Mouse (Mus musculus) splenic B cell, adult 2 months (primary cell): ENCODE results near the gene Olfr906.

Experiments used
- DNase-seq: peaks from one replicate; pipeline ENCODE4 v3.0.0-alpha.2; 2011; ENCODE audit warnings: low read depth, low spot score
- H3K27me3 ChIP-seq: 2 replicates; pipeline ENCODE4 v1.6.1; 2012; ENCODE audit warnings: mild to moderate bottlenecking, low read length, moderate library complexity, mixed read lengths; ENCODE audit not compliant: control insufficient read depth, poor library complexity, insufficient read depth, severe bottlenecking
- H3K36me3 ChIP-seq: 2 replicates; pipeline ENCODE4 v1.6.1; 2012; ENCODE audit warnings: mild to moderate bottlenecking, low read length, moderate library complexity, mixed read lengths; ENCODE audit not compliant: control insufficient read depth, poor library complexity, insufficient read depth, severe bottlenecking

Gene Olfr906

GRCm38 (mm10) chr9:38486785-38487184, at the start of gene Olfr906:
Gene Olfr906, plus strand, starts transcription at chr9:38487085.
- DNase-seq, result no peak
- Histone ChIP-seq H3K36me3 (no peaks in the 10 kb centered on the region), H3K27me3 (no peaks in the 10 kb centered on the region)

DNA sequence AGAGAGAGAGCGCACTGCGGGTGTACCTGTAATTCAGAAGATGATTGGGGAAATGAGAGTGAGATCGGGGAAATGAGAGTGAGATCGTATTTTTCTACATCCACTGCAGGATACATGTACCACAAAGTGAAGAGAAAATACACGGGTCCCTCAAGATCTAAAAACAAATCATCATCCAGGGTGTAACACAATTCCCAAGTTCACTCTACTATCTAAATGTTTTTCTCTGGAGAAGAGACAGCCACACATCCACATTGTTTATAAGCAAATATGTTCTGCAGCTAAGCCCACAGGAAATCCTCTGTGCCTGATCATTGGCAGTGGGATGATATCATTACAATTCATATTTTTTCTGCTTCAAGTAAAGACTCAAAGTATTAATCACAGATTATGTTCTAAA, 39.5 kb upstream of the Olfr906 start, which contains the start of gene Olfr902:
Gene Olfr902 (plus strand): TSS at position 301 of the 400 bp plus-strand sequence.
- DNase-seq, result no peak
- Histone ChIP-seq H3K27me3 (no peaks in the 10 kb centered on the region), H3K36me3 (no peaks in the 10 kb centered on the region)

DNA sequence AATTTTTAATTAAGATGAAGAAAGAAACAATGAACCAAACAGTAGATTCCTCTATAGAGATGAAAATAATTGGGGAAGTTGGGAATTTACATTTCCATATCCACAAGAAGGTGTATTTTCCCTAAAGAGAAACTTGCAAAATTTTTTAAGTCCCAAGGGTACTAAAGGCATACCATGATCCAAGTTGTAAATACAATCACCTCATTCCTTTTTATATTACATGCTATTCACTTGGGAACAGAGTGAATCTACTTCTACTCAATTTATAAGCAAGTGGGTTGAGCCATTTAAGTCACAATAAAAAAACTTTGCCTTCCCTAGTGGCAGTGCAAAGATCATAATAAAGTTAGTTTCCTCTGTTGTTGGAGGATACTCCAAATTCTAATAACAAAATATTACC, 24.0 kb upstream of the Olfr906 start, which contains the start of gene Olfr904:
Gene Olfr904 (plus strand): TSS at position 301 of the 400 bp plus-strand sequence.
- no peaks in the 10 kb centered on the region for H3K36me3 ChIP-seq
- H3K27me3 ChIP-seq, result no peaks in the 10 kb centered on the region
- no peak for DNase-seq

DNA sequence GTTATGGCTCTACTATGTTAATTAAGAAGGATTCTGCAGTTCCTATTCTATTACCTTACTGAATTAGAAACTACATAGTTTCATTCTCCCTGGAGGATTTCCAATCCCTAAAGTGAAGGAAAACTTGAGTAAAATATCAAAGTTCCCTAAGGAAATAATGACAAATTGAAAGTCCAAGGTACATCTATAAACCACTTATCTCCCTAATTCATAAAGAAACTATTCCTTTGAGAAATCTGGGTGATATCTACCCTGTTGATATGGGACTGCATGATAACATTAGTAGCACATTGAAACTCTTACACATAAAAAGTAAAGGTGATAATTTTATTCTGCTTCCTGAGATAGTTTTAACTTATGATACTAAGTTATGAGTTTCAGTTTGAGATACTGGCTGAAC, 16.1 kb upstream of the Olfr906 start, which contains the start of gene Olfr905:
Gene Olfr905 (plus strand): TSS at position 301 of the 400 bp plus-strand sequence.
- no peak for DNase-seq
- H3K27me3 ChIP-seq, result no peaks in the 10 kb centered on the region
- H3K36me3 ChIP-seq, result no peaks in the 10 kb centered on the region

DNA sequence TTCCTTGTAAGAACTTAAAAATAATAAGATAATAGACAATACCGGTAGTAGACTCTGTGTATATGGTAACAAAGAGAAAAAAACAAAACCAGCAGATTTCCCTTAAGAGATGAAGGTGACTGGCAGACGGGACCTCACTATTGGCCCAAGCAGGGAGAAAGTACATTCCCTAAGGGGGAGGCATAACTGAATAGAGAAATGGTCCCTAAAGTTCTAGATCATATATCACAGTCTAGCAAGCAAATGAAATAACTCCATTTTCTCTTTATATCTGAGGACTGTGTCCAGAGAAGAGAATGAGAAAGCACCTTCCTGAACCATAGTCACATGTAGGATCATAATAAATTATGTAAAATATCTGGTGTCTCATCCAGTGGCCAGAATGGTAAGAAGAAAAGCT, 8.6 kb downstream of the Olfr906 start, which contains the start of gene Olfr907:
Gene Olfr907 (plus strand): TSS at position 301 of the 400 bp plus-strand sequence.
- DNase-seq, result no peak
- H3K27me3 ChIP-seq, result no peaks in the 10 kb centered on the region
- H3K36me3 ChIP-seq, result no peaks in the 10 kb centered on the region

DNA sequence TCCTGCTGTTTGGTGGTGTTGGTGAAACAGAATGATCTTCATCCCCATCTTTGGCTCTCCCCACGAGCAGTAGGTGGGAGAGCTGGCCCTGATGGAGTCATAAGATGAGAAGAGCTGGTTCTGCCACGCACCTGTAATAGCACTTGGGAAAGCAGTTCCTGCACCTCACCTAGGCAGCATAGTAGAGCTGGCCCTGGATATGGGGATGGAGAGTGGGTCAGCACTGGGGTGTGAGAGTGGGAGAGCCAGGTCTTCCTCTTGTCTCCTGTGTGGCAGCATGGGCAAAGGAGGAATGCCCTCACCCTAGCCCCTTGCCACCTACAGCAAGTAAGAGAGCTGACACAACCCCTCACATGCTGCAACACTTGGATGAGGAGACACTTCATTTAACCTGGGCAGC, 25.5 kb downstream of the Olfr906 start:
- H3K36me3 ChIP-seq, result no peaks in the 10 kb centered on the region
- no peak for DNase-seq
- H3K27me3 ChIP-seq, result no peaks in the 10 kb centered on the region

DNA sequence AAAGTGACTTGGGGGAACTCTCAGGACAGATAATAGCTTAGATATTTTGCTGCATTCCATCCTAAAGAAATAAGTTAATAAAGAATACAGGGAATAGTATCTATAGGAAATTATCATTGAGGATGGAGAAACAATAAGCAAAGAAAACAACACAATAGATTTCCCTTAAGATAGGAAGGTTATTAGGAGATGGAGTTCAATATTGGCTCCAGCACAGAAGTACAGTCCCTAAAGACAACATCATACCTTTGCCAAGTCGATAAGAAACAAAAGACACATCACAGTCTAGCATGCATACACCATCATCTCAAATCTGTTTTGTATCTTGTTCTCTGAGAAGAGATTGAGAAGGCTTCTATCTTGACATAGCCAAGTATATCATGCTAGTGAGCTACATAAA, 34.4 kb downstream of the Olfr906 start, which contains the start of gene Olfr911-ps1:
Gene Olfr911-ps1 (plus strand): TSS at position 301 of the 400 bp plus-strand sequence.
- Histone ChIP-seq H3K27me3 (no peaks in the 10 kb centered on the region), H3K36me3 (no peaks in the 10 kb centered on the region)
- DNase-seq, result no peak

DNA sequence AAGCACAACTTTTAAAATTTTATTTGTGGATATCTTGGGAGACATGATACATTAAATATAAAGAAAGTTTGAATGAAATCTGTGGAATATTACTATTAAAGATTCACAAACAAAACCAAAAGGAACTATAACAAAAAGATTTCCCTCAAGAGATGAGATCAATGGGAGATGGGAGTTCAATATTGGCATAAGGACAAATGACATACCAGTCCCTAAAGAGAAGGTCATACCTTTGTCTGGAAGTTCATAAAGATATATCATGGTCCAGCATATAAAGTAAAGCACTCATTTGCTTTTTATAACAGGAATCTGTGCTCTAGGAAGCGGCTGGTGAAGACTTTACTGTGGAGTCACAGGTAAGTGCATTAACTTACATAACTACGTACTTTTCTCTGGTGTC, 50.7 kb downstream of the Olfr906 start, which contains the start of gene Olfr910:
Gene Olfr910 (plus strand): TSS at position 301 of the 400 bp plus-strand sequence.
- DNase-seq, result no peak

More for the DNA sequence above, 50.7 kb downstream of the Olfr906 start, which contains the start of gene Olfr910:
- Histone ChIP-seq H3K27me3 (no peaks in the 10 kb centered on the region), H3K36me3 (no peaks in the 10 kb centered on the region)
